Mouse (Mus musculus): Measurements from ENCODE around the gene Creb5.

GRCm38 (mm10) chr6:53548236-53548635 lies 261.2 kb downstream of the Creb5 start:
- TF ChIP-seq MAFK (IDR thresholded peaks at IDR 0.05; ENCODE audit: insufficient read depth, low read depth, low read length) = no peak
- no peak for TF ChIP-seq HCFC1 (IDR thresholded peaks at IDR 0.05; ENCODE audit: borderline replicate concordance, insufficient read depth, low read length)
- TF ChIP-seq ZNF384 (IDR thresholded peaks at IDR 0.05; ENCODE audit: low read depth, low read length) = no peak
- no peak for TF ChIP-seq CHD2 (IDR thresholded peaks at IDR 0.05; ENCODE audit: low read depth, low read length)
